Mouse (Mus musculus) fat pad, adult 2 months (tissue): ENCODE results near the gene Gm36864.

Source experiments
- DNase-seq: peaks from one replicate; pipeline ENCODE4 v3.0.0-alpha.2; 2011; ENCODE audit warnings: low read depth, low spot score; ENCODE audit errors: extremely low read depth

Gene Gm36864

GRCm38 (mm10) chr7:44254930-44255329, 19.0 kb downstream of the Gm36864 start:
- no peak for DNase-seq

- DNase-seq, result no peak
Measured at GRCm38 (mm10) chr7:44257278-44257677, 21.3 kb downstream of the Gm36864 start, which contains the start of gene Acp4. Acp4 (minus strand) TSS chr7:44257378.

- no peak for DNase-seq
Measured at GRCm38 (mm10) chr7:44260410-44260809, 24.4 kb downstream of the Gm36864 start.

- DNase-seq, result no peak
Measured at GRCm38 (mm10) chr7:44261147-44261546, 25.2 kb downstream of the Gm36864 start, which contains the start of gene Gm15517. Gm15517 (plus strand) TSS chr7:44261447.

- peak; percentile 40 for DNase-seq
Measured at GRCm38 (mm10) chr7:44262791-44263643, 27.0 kb downstream of the Gm36864 start.

GRCm38 (mm10) chr7:44268117-44268516, 32.1 kb downstream of the Gm36864 start:
- DNase-seq, result no peak

- no peak for DNase-seq
Measured at GRCm38 (mm10) chr7:44269397-44269796, 33.4 kb downstream of the Gm36864 start.

GRCm38 (mm10) chr7:44271309-44271708, 35.3 kb downstream of the Gm36864 start:
- DNase-seq, result no peak

GRCm38 (mm10) chr7:44272546-44272945, 36.6 kb downstream of the Gm36864 start:
- DNase-seq, result no peak

GRCm38 (mm10) chr7:44273446-44273845, 37.5 kb downstream of the Gm36864 start:
- no peak for DNase-seq

- DNase-seq, result no peak
Measured at GRCm38 (mm10) chr7:44274096-44274495, 38.1 kb downstream of the Gm36864 start.

- DNase-seq, result no peak
Measured at GRCm38 (mm10) chr7:44275546-44275945, 39.6 kb downstream of the Gm36864 start.

- no peak for DNase-seq
Measured at GRCm38 (mm10) chr7:44276461-44277249, 40.7 kb downstream of the Gm36864 start.

- no peak for DNase-seq
Measured at GRCm38 (mm10) chr7:44277250-44277622, 41.3 kb downstream of the Gm36864 start.

GRCm38 (mm10) chr7:44280959-44281358, 45.0 kb downstream of the Gm36864 start:
- no peak for DNase-seq

- no peak for DNase-seq
Measured at GRCm38 (mm10) chr7:44281586-44281985, 45.6 kb downstream of the Gm36864 start.

- no peak for DNase-seq
Measured at GRCm38 (mm10) chr7:44287760-44288159, 51.8 kb downstream of the Gm36864 start.

GRCm38 (mm10) chr7:44290986-44291385, 55.0 kb downstream of the Gm36864 start:
- DNase-seq, result peak; percentile 88

- no peak for DNase-seq
Measured at GRCm38 (mm10) chr7:44291418-44291817, 55.4 kb downstream of the Gm36864 start.
